Mouse (Mus musculus): ENCODE measurements around the gene Lrrc27. TPM values are rescaled to one million over a fixed set of nuclear protein-coding genes. Genes with fewer than 3 reads are reported as not detected.

The Lrrc27 gene
- polyA plus RNA-seq (2015; fragmentation: Nextera tagmentation; extraction: Ambion mirVana) = 3.6 and 3.7 TPM in 2 replicates

DNA sequence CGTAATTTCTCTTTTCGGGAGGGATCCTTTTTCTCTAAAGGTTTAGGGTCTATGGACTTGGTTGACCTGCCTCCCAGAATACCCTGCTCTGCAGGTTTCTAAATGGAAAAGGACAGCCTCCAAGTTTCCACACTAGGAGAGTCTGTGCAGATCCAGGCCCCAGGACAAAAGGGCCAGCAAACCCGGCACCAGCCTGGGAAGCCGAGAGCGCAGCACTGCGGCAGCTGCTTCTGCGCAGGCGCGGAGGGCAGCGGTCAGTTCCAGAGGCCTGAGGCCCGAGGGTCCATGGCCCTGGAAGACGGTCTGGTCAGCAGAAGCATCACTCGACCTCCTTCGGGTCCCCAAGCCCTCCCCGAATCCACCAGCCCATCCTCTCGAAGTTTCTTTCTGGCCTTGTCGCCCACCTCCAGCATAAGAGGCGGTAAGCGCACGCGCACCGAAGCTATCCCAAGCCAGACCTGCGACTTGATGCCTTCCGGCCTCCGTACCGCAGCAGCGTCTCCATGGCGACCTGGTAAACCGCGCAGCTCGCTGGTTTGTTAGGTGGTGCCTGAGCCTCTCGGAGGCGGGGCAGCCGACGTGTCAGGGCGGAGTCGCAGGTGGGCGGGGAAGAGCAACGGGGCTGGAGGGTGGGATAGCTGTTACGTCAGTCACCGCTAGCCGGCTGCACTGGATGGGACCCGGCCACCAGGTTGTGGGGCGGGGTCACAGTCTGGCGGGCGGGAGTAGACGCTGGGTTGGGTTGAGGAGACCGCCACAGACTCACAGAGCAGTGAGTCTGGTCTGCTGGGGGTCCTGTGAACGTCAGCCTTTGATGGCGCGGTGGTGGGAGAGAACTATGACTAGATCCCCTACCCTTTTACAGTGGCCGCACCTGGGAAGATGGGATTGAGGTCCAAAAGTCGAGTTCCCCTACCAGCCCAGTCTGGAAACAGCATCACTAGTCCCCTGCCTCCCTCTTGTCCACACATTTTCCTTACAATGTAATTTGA, at the start of gene Lrrc27, which contains the start of gene Stk32c:
TSS of gene Lrrc27 (plus strand) at position 235 of the 992 bp plus-strand sequence.
TSS of gene Stk32c (minus strand) at position 554 of the 992 bp plus-strand sequence.
- H3K4me3 ChIP-seq = peak within 1 kb of the TSS; percentile 59
- peak; percentile 98 for ATAC-seq
- no peaks in the 10 kb centered on the region for H3K9me3 ChIP-seq (replicated peaks)
- H3K27me3 ChIP-seq = no peaks in the 10 kb centered on the region
- H3K27ac ChIP-seq = peak within 1 kb of the TSS; percentile 78
- H3K4me2 ChIP-seq = peak within 1 kb of the TSS; percentile 64
- WGBS = 2% methylated on average over 53 of the region's 53 CpGs
- H3K4me1 ChIP-seq = peaks cover 12% of the 10 kb centered on the region
- H3K36me3 ChIP-seq (ENCODE audit: poor library complexity, severe bottlenecking) = no peaks in the 10 kb centered on the region
- H3K9ac ChIP-seq = peak within 1 kb of the TSS; percentile 75

DNA sequence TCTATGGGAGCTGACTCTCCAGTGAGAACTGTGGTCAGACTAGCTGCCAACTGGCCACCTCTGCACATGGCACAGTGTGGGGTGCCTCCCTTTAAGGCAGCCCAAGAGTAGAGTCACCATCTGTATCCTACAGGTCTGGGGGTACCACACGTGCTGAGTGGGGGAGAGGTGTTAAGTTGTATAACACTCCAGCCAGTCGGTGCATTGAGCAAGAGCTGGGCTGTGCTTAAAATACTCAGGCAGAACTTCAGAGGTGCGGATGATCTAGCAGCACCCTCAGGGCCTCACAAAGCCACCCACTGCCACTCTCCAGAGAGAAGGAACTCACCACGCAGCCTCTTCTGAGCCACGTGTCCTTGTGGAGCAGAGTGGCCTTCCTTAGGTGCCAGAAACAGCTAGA, 48.4 kb upstream of the Lrrc27 start:
- Histone ChIP-seq H3K27ac (no peak overlapping the region), H3K9ac (no peak overlapping the region), H3K4me2 (no peak overlapping the region), H3K4me3 (no peak overlapping the region), H3K9me3 (replicated peaks) (peaks cover 13% of the 10 kb centered on the region; the same call in 1 of the 2 replicates), H3K4me1 (no peaks in the 10 kb centered on the region), H3K27me3 (no peaks in the 10 kb centered on the region), H3K36me3 (ENCODE audit: poor library complexity, severe bottlenecking) (no peaks in the 10 kb centered on the region)
- WGBS = 78% methylated on average over 5 of the region's 5 CpGs
- no peak for ATAC-seq

DNA sequence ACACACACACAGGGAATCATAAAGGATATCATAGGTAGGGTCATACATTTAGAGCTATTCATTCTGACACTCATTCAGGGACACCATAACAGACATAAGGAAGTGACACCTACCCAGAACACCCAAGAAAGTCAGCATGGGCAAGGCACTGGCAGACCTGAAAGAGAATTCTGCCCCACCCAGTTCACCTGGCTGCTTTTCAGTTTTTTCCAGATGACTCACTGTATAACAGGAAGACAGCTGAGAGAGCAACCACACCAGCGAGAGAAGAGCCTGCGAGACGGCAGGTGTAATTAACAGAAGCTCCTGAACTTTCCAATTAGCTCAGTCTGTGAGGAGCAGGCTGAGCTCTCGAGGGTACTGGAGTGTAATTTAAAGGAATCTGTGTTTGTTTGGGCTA, 43.6 kb upstream of the Lrrc27 start:
- Histone ChIP-seq H3K9ac (no peak overlapping the region), H3K9me3 (replicated peaks) (peaks cover 13% of the 10 kb centered on the region; the same call in 1 of the 2 replicates), H3K4me3 (no peak overlapping the region), H3K4me2 (no peak overlapping the region), H3K27me3 (no peaks in the 10 kb centered on the region), H3K36me3 (ENCODE audit: poor library complexity, severe bottlenecking) (no peaks in the 10 kb centered on the region), H3K27ac (no peak overlapping the region), H3K4me1 (no peaks in the 10 kb centered on the region)
- ATAC-seq = no peak
- 67% methylated on average over 4 of the region's 4 CpGs for WGBS

DNA sequence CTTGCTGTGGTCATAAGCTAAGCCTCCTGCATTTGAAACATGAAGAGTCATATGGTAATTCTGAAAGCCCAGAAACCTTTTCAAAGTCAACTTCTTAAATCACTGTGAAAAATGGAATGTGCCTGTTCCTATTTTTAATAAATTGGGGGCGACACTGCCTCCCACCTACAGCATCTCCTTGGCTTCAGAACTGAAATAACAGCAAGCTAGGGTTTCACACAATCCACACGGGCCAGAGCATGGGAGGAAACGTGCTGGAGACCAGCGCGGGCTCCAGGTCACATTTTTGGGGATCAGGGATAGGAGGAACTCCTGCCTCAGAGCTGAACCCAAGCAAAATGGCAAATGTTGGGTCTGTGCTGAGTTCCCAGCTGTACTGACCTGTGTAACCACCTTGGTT, 33.5 kb upstream of the Lrrc27 start:
- no peak overlapping the region for H3K9ac ChIP-seq
- ATAC-seq = no peak
- H3K27ac ChIP-seq = no peak overlapping the region
- H3K27me3 ChIP-seq = 0 out of 2 replicates have a peak, but pooled peaks cover 4% of the 10 kb centered on the region
- WGBS = 81% methylated on average over 5 of the region's 5 CpGs
- H3K4me3 ChIP-seq = no peak overlapping the region
- H3K4me2 ChIP-seq = no peak overlapping the region
- H3K36me3 ChIP-seq (ENCODE audit: poor library complexity, severe bottlenecking) = no peaks in the 10 kb centered on the region
- no peaks in the 10 kb centered on the region for H3K9me3 ChIP-seq (replicated peaks)
- no peaks in the 10 kb centered on the region for H3K4me1 ChIP-seq

DNA sequence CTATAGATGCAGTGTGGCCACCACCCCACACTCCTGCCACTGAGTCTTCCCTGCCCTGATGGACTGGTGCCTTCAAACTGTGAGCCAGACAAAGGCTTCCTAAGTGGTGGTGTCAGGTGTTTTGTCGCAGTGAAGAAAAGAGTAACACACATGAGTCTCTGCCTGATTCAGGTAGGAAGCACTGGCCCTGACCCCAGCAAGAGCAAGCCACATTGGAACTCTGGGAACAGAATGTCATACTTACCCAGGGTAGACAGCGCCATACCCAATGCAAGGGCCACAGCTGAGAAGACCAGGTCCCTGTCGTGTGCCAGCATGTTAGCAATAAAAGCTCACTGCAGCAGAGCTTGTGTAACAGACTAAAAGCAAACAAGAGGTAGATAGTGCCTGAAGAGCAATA, 32.7 kb upstream of the Lrrc27 start:
- H3K36me3 ChIP-seq (ENCODE audit: poor library complexity, severe bottlenecking) = no peaks in the 10 kb centered on the region
- no peaks in the 10 kb centered on the region for H3K4me1 ChIP-seq
- H3K9me3 ChIP-seq (replicated peaks) = no peaks in the 10 kb centered on the region
- no peak overlapping the region for H3K4me3 ChIP-seq
- no peak overlapping the region for H3K27ac ChIP-seq
- H3K27me3 ChIP-seq = peaks cover 10% of the 10 kb centered on the region; the same call in 1 of the 2 replicates
- no peak overlapping the region for H3K4me2 ChIP-seq
- WGBS = 88% methylated on average over 3 of the region's 3 CpGs
- ATAC-seq = no peak
- H3K9ac ChIP-seq = no peak overlapping the region

DNA sequence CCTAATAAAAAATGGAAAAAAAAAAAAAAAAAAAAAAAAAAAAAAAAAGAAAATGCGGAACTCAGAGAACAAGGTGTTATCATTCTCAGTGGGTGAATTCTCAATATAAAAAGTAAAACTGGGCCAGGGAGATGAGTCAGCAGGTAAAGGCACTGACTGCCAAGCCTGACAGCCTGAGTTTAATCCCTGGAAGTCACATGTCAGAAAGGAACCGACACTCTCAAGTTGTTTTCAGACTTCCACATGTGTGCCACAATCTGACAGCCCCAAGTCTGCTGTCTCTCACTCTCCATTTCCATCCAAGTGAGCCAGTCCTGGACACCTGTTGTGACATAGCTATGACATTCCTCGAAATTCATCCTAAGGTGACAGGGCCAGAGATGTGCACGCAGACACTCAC, 28.4 kb upstream of the Lrrc27 start:
- H3K4me3 ChIP-seq = no peak overlapping the region
- ATAC-seq = no peak

DNA sequence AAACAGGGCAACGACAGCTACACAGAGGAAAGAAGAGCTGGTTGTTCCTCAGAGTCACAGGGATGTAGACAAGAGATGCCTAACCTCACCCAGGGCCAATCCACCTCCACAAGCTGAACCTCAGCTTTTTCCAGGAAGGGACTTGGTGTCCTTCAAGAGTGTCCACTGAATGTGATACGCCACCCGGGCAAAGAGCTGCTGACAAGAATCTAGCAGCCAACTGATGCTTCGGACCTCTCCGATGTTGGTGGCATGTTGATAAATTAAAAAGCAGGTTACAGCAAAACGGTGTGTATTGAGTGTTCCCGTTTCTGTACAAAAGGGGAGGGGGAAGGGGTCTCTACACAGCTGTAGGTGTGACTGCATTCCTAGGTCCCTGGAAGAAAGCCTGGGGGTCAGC, 27.9 kb upstream of the Lrrc27 start:
- H3K36me3 ChIP-seq (ENCODE audit: poor library complexity, severe bottlenecking) = no peaks in the 10 kb centered on the region
- H3K4me1 ChIP-seq = peaks cover 13% of the 10 kb centered on the region; the same call in 1 of the 2 replicates
- H3K9ac ChIP-seq = no peak overlapping the region
- no peak overlapping the region for H3K4me3 ChIP-seq
- ATAC-seq = no peak
- 89% methylated on average over 7 of the region's 7 CpGs for WGBS
- no peak overlapping the region for H3K4me2 ChIP-seq
- H3K27me3 ChIP-seq = peaks cover 48% of the 10 kb centered on the region
- no peaks in the 10 kb centered on the region for H3K9me3 ChIP-seq (replicated peaks)
- H3K27ac ChIP-seq = no peak overlapping the region

More for the DNA sequence above, 28.4 kb upstream of the Lrrc27 start:
- Histone ChIP-seq H3K36me3 (ENCODE audit: poor library complexity, severe bottlenecking) (no peaks in the 10 kb centered on the region), H3K27ac (no peak overlapping the region), H3K4me2 (no peak overlapping the region), H3K9me3 (replicated peaks) (no peaks in the 10 kb centered on the region), H3K4me1 (peaks cover 13% of the 10 kb centered on the region; the same call in 1 of the 2 replicates), H3K9ac (no peak overlapping the region), H3K27me3 (peaks cover 48% of the 10 kb centered on the region)
- 82% methylated on average over 4 of the region's 4 CpGs for WGBS

DNA sequence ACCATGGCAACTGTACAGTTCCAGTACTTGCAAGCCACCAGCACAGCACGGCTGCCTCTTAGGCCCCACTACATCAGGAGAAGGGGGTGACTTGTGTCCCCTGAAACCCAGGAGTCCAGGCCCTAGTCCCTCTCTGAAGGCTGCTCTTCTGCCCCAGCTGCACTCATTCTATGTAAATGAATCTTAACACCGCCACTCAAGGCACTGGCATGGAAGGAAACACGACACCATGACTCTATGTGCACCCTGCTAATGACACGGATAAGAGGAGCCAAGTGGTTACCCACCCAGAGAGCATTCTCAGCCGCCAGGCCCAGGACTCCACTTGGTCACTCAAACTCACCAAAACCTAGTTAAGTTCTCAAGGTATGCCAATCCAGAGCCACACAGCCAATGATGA, 26.8 kb upstream of the Lrrc27 start:
- Histone ChIP-seq H3K27ac (no peak overlapping the region), H3K9ac (no peak overlapping the region), H3K36me3 (ENCODE audit: poor library complexity, severe bottlenecking) (no peaks in the 10 kb centered on the region), H3K4me3 (no peak overlapping the region), H3K4me2 (no peak overlapping the region), H3K4me1 (peaks cover 13% of the 10 kb centered on the region; the same call in 1 of the 2 replicates), H3K27me3 (peaks cover 56% of the 10 kb centered on the region), H3K9me3 (replicated peaks) (no peaks in the 10 kb centered on the region)
- WGBS = 43% methylated on average over 5 of the region's 5 CpGs
- ATAC-seq = no peak

DNA sequence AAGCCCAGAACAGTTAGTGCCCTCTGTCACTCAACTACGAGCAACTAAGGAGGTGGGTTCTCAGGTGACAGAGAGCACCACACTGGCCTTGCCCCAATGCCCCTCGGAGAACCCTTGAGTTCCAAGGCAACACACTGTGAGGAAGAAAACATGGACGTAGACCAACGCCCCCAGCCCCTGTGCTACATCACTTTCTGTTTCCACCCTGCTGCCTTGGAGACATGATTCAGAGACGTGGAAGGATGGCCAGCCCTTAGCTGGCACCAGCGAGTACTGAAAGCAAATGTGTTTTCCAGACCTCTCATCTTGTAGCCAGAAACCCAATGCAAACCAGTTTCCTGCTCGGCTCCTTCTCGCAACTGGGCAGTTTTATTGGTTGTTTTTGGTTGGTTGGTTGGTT, 26.4 kb upstream of the Lrrc27 start:
- no peak for ATAC-seq
- H3K4me1 ChIP-seq = peaks cover 13% of the 10 kb centered on the region; the same call in 1 of the 2 replicates
- no peaks in the 10 kb centered on the region for H3K9me3 ChIP-seq (replicated peaks)
- no peak overlapping the region for H3K4me2 ChIP-seq
- no peaks in the 10 kb centered on the region for H3K36me3 ChIP-seq (ENCODE audit: poor library complexity, severe bottlenecking)
- H3K27me3 ChIP-seq = peaks cover 52% of the 10 kb centered on the region
- no peak overlapping the region for H3K27ac ChIP-seq
- no peak overlapping the region for H3K9ac ChIP-seq
- no peak overlapping the region for H3K4me3 ChIP-seq
- WGBS = 83% methylated on average over 8 of the region's 8 CpGs

DNA sequence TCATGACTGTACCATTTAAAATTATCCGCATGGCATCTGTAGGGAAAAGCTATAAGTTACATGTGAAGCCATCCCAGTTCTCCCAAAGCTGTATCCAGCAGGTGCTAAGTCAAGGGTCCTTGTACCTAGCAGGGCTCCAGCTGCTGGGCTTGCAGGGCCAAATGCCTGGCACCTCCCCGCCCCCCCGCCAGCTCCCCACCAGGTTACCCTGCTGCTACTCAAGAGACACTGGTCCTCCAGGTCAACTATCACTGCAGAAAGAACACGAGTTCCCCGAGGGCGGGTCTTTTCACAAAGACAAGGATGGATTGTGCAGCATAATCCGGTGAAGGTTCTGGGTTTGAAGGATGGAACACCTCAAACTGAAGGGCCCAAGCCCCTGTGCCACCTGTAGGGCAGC, 25.5 kb upstream of the Lrrc27 start:
- Histone ChIP-seq H3K4me1 (peaks cover 13% of the 10 kb centered on the region; the same call in 1 of the 2 replicates), H3K9ac (peak overlapping the region; percentile 73), H3K4me2 (peak overlapping the region; percentile 92), H3K27ac (no peak overlapping the region), H3K36me3 (ENCODE audit: poor library complexity, severe bottlenecking) (no peaks in the 10 kb centered on the region), H3K4me3 (peak overlapping the region; percentile 66), H3K27me3 (peaks cover 52% of the 10 kb centered on the region), H3K9me3 (replicated peaks) (no peaks in the 10 kb centered on the region)
- ATAC-seq = 0 out of 2 replicates have a peak, but pooled peaks have one; percentile 2
- WGBS = 30% methylated on average over 7 of the region's 7 CpGs

DNA sequence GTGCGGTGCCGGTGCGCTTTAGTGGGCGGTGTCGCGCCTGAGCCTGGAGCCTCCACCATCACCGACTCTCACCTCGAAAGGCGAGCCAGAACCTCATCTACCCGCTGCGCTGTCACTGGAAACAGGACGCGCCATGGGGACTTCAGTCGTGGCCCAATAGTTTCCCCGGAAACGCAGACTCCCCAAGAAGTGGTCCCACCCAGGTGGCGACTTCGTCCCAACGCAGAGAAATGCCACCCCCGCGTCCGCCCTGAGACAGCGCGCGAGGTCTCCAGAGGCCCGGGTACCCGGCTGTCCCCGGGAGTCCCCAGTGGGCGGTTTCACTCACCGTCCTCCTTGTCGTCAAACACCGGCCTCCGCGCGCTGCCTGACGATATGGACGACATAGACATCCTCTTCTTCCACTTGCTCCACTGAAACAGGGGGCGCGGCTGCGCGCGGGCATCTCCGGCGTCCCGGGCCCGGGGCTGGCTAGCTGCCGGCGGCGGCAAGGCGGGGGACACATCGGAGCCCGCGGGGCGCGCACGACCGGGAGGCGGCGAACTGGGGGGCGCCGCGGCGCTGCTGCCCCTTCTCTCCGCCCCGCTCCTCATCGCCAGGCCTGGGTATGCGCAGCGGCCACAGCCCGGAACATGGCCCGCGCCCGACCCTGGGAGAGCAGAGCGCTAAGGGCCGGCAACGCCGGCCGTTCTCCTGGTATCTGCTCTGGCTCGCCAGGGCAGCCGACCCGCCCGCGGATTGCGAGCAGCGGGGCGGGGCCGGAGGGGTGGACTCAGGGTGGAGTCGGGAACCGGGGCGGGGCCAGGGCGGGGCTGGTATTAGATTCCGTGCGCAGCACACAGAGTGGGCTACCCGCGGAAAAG, 24.8 kb upstream of the Lrrc27 start:
- peak; percentile 96 for ATAC-seq
- Histone ChIP-seq H3K27ac (no peak overlapping the region), H3K27me3 (peaks cover 52% of the 10 kb centered on the region), H3K9me3 (replicated peaks) (no peaks in the 10 kb centered on the region), H3K4me1 (peaks cover 13% of the 10 kb centered on the region; the same call in 1 of the 2 replicates), H3K4me2 (peak overlapping the region; percentile 92), H3K9ac (peak overlapping the region; percentile 73), H3K4me3 (peak overlapping the region; percentile 66), H3K36me3 (ENCODE audit: poor library complexity, severe bottlenecking) (no peaks in the 10 kb centered on the region)
- under 1% methylated on average over 86 of the region's 94 CpGs for WGBS

Data from forebrain, embryonic 13.5 days (tissue).